Mouse (Mus musculus) liver, embryonic 16.5 days (tissue): Measurements from ENCODE around the gene Lypla2. TPM values are rescaled to one million over a fixed set of nuclear protein-coding genes. Genes with fewer than 3 reads are reported as not detected.

Source experiments
- ATAC-seq: fragments of 200-750 bp; cut with Nextera tagmentation; 2 replicates; pipeline ENCODE4 v1.8.0; 2017; ENCODE audit warnings: low read depth, mild to moderate bottlenecking, moderate number of reproducible peaks, moderate library complexity
- H3K27ac ChIP-seq: fragments of 300-500 bp; sonication (generic); 2 replicates; pipeline ENCODE4 v1.5.1; 2014; ENCODE audit warnings: mild to moderate bottlenecking, low read length
- H3K27me3 ChIP-seq: fragments of 300-500 bp; sonication (generic); 2 replicates; pipeline ENCODE4 v1.6.1; 2014; ENCODE audit warnings: low read depth, low read length, mixed read lengths; ENCODE audit not compliant: control insufficient read depth, insufficient read depth
- H3K36me3 ChIP-seq: fragments of 300-500 bp; sonication (generic); 2 replicates; pipeline ENCODE4 v1.6.1; 2014; ENCODE audit warnings: mild to moderate bottlenecking; ENCODE audit not compliant: control insufficient read depth, insufficient read depth
- H3K4me1 ChIP-seq: fragments of 300-500 bp; sonication (generic); 2 replicates; pipeline ENCODE4 v1.6.1; 2014; ENCODE audit warnings: low read depth, low read length, mixed read lengths; ENCODE audit not compliant: control insufficient read depth
- H3K4me2 ChIP-seq: fragments of 300-500 bp; sonication (generic); 2 replicates; pipeline ENCODE4 v1.6.1; 2014; ENCODE audit warnings: low read depth, low read length, mixed read lengths
- H3K4me3 ChIP-seq: fragments of 300-500 bp; sonication (generic); 2 replicates; pipeline ENCODE4 v1.5.1; 2014; ENCODE audit warnings: low read depth, mild to moderate bottlenecking, low read length
- H3K9ac ChIP-seq: fragments of 300-500 bp; sonication (generic); 2 replicates; pipeline ENCODE4 v1.6.1; 2014; ENCODE audit warnings: low read depth, low read length
- H3K9me3 ChIP-seq: fragments of 300-500 bp; sonication (generic); replicated peaks from 2 replicates; pipeline ENCODE4 v1.6.1; 2016; ENCODE audit warnings: low read length; ENCODE audit not compliant: control insufficient read depth
- WGBS: fragments of 180-500 bp; shearing (Covaris S2); extraction: QIAGEN DNeasy Blood & Tissue Kit; methylation state at CpG from one replicate; pipeline ENCODE4 v1.1.7; 2014; ENCODE audit not compliant: insufficient replicate concordance; 5-methylcytosine and 5-hydroxymethylcytosine counted together
- polyA plus RNA-seq: library from polyadenylated mRNA; unstranded; fragments of >200 nt; fragmentation: Nextera tagmentation; extraction: Ambion mirVana; gene quantifications from 2 replicates; pipeline ENCODE4 v1.2.1, GENCODE M21; 2015

Gene Lypla2
- polyA plus RNA-seq, 1 experiment from 2014 or later, result 39.9 TPM

- no peaks in the 10 kb centered on the region for H3K9me3 ChIP-seq
- H3K4me3 ChIP-seq, result no peak overlapping the region
- H3K4me1 ChIP-seq, result no peaks in the 10 kb centered on the region
- H3K27ac ChIP-seq, result no peak overlapping the region
- no peak overlapping the region for H3K9ac ChIP-seq
- peaks cover 53% of the 10 kb centered on the region for H3K36me3 ChIP-seq
- WGBS, result 79% methylated on average over 5 of the region's 5 CpGs
- no peaks in the 10 kb centered on the region for H3K27me3 ChIP-seq
- H3K4me2 ChIP-seq, result no peak overlapping the region
- no peak for ATAC-seq
Measured at GRCm38 (mm10) chr4:136004107-136004675, 31.8 kb upstream of the Lypla2 start.

- Histone ChIP-seq H3K9me3 (peaks cover 3% of the 10 kb centered on the region; the same call in 1 of the 2 replicates), H3K27ac (peak overlapping the region; percentile 29; the same call in 1 of the 2 replicates), H3K27me3 (no peaks in the 10 kb centered on the region), H3K9ac (no peak overlapping the region), H3K4me1 (no peaks in the 10 kb centered on the region), H3K4me2 (no peak overlapping the region), H3K36me3 (no peaks in the 10 kb centered on the region), H3K4me3 (no peak overlapping the region)
- 64% methylated on average over 4 of the region's 4 CpGs for WGBS
- ATAC-seq, result peak; percentile 35; the same call in 1 of the 2 replicates
Measured at GRCm38 (mm10) chr4:135995118-135995517, 22.7 kb upstream of the Lypla2 start.

- no peak overlapping the region for H3K9ac ChIP-seq
- WGBS, result 81% methylated on average over 6 of the region's 6 CpGs
- ATAC-seq, result no peak; the same call in 1 of the 2 replicates
- H3K4me2 ChIP-seq, result no peak overlapping the region
- no peaks in the 10 kb centered on the region for H3K36me3 ChIP-seq
- H3K27ac ChIP-seq, result 0 out of 2 replicates have a peak overlapping the region, but pooled peaks have one; percentile 4
- no peaks in the 10 kb centered on the region for H3K27me3 ChIP-seq
- H3K4me3 ChIP-seq, result no peak overlapping the region
- H3K4me1 ChIP-seq, result no peaks in the 10 kb centered on the region
- peaks cover 3% of the 10 kb centered on the region; the same call in 1 of the 2 replicates for H3K9me3 ChIP-seq
Measured at GRCm38 (mm10) chr4:135993941-135994340, 21.5 kb upstream of the Lypla2 start.

GRCm38 (mm10) chr4:135987714-135988113 is 15.3 kb upstream of the Lypla2 start:
- Histone ChIP-seq H3K36me3 (peaks cover 19% of the 10 kb centered on the region), H3K4me3 (peak overlapping the region; percentile 84), H3K27ac (peak overlapping the region; percentile 96), H3K27me3 (no peaks in the 10 kb centered on the region), H3K9ac (peak overlapping the region; percentile 91), H3K4me1 (peaks cover 33% of the 10 kb centered on the region), H3K4me2 (peak overlapping the region; percentile 92), H3K9me3 (peaks cover 3% of the 10 kb centered on the region; the same call in 1 of the 2 replicates)
- 68% methylated on average over 9 of the region's 9 CpGs for WGBS
- no peak for ATAC-seq

- no peaks in the 10 kb centered on the region for H3K27me3 ChIP-seq
- peaks cover 33% of the 10 kb centered on the region for H3K4me1 ChIP-seq
- peaks cover 21% of the 10 kb centered on the region for H3K36me3 ChIP-seq
- H3K4me2 ChIP-seq, result peak within 1 kb of the TSS; percentile 92
- ATAC-seq, result peak; percentile 86
- WGBS, result under 1% methylated on average over 79 of the region's 81 CpGs
- peak within 1 kb of the TSS; percentile 84 for H3K4me3 ChIP-seq
- peaks cover 3% of the 10 kb centered on the region; the same call in 1 of the 2 replicates for H3K9me3 ChIP-seq
- peak within 1 kb of the TSS; percentile 96 for H3K27ac ChIP-seq
- peak within 1 kb of the TSS; percentile 91 for H3K9ac ChIP-seq
Measured at GRCm38 (mm10) chr4:135986943-135987710, 14.7 kb upstream of the Lypla2 start, which contains the start of gene Pithd1. TSS of gene Pithd1 (minus strand) at chr4:135987264.

GRCm38 (mm10) chr4:135986301-135986942 is 14.0 kb upstream of the Lypla2 start:
- Histone ChIP-seq H3K4me3 (peak overlapping the region; percentile 84), H3K27me3 (no peaks in the 10 kb centered on the region), H3K4me2 (peak overlapping the region; percentile 92), H3K36me3 (peaks cover 26% of the 10 kb centered on the region), H3K4me1 (peaks cover 33% of the 10 kb centered on the region), H3K9me3 (no peaks in the 10 kb centered on the region), H3K27ac (peak overlapping the region; percentile 96), H3K9ac (peak overlapping the region; percentile 91)
- 8% methylated on average over 23 of the region's 23 CpGs for WGBS
- ATAC-seq, result no peak

GRCm38 (mm10) chr4:135985769-135986168 is 13.3 kb upstream of the Lypla2 start:
- no peak for ATAC-seq
- no peaks in the 10 kb centered on the region for H3K9me3 ChIP-seq
- H3K9ac ChIP-seq, result peak overlapping the region; percentile 91
- peaks cover 33% of the 10 kb centered on the region for H3K4me1 ChIP-seq
- peaks cover 26% of the 10 kb centered on the region for H3K36me3 ChIP-seq
- H3K4me3 ChIP-seq, result peak overlapping the region; percentile 84
- H3K4me2 ChIP-seq, result peak overlapping the region; percentile 92
- H3K27me3 ChIP-seq, result no peaks in the 10 kb centered on the region
- 74% methylated on average over 7 of the region's 7 CpGs for WGBS
- peak overlapping the region; percentile 96 for H3K27ac ChIP-seq

GRCm38 (mm10) chr4:135985193-135985592 is 12.8 kb upstream of the Lypla2 start:
- Histone ChIP-seq H3K4me1 (peaks cover 33% of the 10 kb centered on the region), H3K36me3 (peaks cover 26% of the 10 kb centered on the region), H3K27me3 (no peaks in the 10 kb centered on the region), H3K9ac (peak overlapping the region; percentile 48), H3K4me3 (peak overlapping the region; percentile 84), H3K27ac (peak overlapping the region; percentile 96), H3K4me2 (peak overlapping the region; percentile 92), H3K9me3 (no peaks in the 10 kb centered on the region)
- peak; percentile 84 for ATAC-seq
- 39% methylated on average over 5 of the region's 5 CpGs for WGBS
